Mouse (Mus musculus): ENCODE data around the gene LTO1. TPM values are rescaled to one million over a fixed set of nuclear protein-coding genes. Genes with fewer than 3 reads are reported as not detected.

Gene LTO1
- polyA plus RNA-seq, 1 experiment from 2014 or later = 11.6 TPM

- no peak for ATAC-seq
- 76% methylated on average over 4 of the region's 4 CpGs for WGBS (ENCODE audit: insufficient replicate concordance)
Measured at GRCm38 (mm10) chr7:144912897-144913296, 2.0 kb upstream of the LTO1 start.

GRCm38 (mm10) chr7:144914296-144914947, 478 bp upstream of the LTO1 start:
- H3K9me3 ChIP-seq (replicated peaks) = no peaks in the 10 kb centered on the region
- H3K4me3 ChIP-seq = peak overlapping the region; percentile 84
- peak overlapping the region; percentile 49; the same call in 1 of the 2 replicates for H3K27ac ChIP-seq
- peak overlapping the region; percentile 81 for H3K9ac ChIP-seq
- peaks cover 20% of the 10 kb centered on the region for H3K4me1 ChIP-seq
- H3K4me2 ChIP-seq = peak overlapping the region; percentile 91
- H3K36me3 ChIP-seq = peaks cover 25% of the 10 kb centered on the region
- ATAC-seq = peak; percentile 91
- peaks cover 6% of the 10 kb centered on the region; the same call in 1 of the 2 replicates for H3K27me3 ChIP-seq (replicated peaks)
- 6% methylated on average over 17 of the region's 17 CpGs for WGBS (ENCODE audit: insufficient replicate concordance)

More at GRCm38 (mm10) chr7:144912897-144913296, 2.0 kb upstream of the LTO1 start:
- no peak overlapping the region for H3K9ac ChIP-seq
- peaks cover 12% of the 10 kb centered on the region; the same call in 1 of the 2 replicates for H3K27me3 ChIP-seq (replicated peaks)
- peaks cover 23% of the 10 kb centered on the region for H3K4me1 ChIP-seq
- no peaks in the 10 kb centered on the region for H3K9me3 ChIP-seq (replicated peaks)
- H3K4me3 ChIP-seq = no peak overlapping the region
- no peak overlapping the region for H3K4me2 ChIP-seq
- H3K36me3 ChIP-seq = peaks cover 11% of the 10 kb centered on the region
- H3K27ac ChIP-seq = no peak overlapping the region

GRCm38 (mm10) chr7:144918823-144919222, 3.9 kb downstream of the LTO1 start:
- Histone ChIP-seq H3K9ac (no peak overlapping the region), H3K36me3 (peaks cover 57% of the 10 kb centered on the region), H3K27ac (no peak overlapping the region), H3K4me1 (peaks cover 20% of the 10 kb centered on the region), H3K27me3 (replicated peaks) (no peaks in the 10 kb centered on the region), H3K4me2 (no peak overlapping the region), H3K9me3 (replicated peaks) (no peaks in the 10 kb centered on the region), H3K4me3 (no peak overlapping the region)
- 67% methylated on average over 1 of the region's 1 CpGs for WGBS (ENCODE audit: insufficient replicate concordance)
- no peak for ATAC-seq

- 67% methylated on average over 2 of the region's 2 CpGs for WGBS (ENCODE audit: insufficient replicate concordance)
- H3K4me1 ChIP-seq = peaks cover 8% of the 10 kb centered on the region; the same call in 1 of the 2 replicates
- H3K4me2 ChIP-seq = no peak overlapping the region
- no peak overlapping the region for H3K9ac ChIP-seq
- no peaks in the 10 kb centered on the region for H3K9me3 ChIP-seq (replicated peaks)
- ATAC-seq = no peak
- no peak overlapping the region for H3K4me3 ChIP-seq
- H3K36me3 ChIP-seq = peaks cover 38% of the 10 kb centered on the region
- no peak overlapping the region for H3K27ac ChIP-seq
- H3K27me3 ChIP-seq (replicated peaks) = no peaks in the 10 kb centered on the region
Measured at GRCm38 (mm10) chr7:144927591-144927990, 12.7 kb downstream of the LTO1 start.

GRCm38 (mm10) chr7:144928009-144928888, 13.3 kb downstream of the LTO1 start:
- peaks cover 8% of the 10 kb centered on the region; the same call in 1 of the 2 replicates for H3K4me1 ChIP-seq
- 51% methylated on average over 4 of the region's 4 CpGs for WGBS (ENCODE audit: insufficient replicate concordance)
- no peaks in the 10 kb centered on the region for H3K27me3 ChIP-seq (replicated peaks)
- no peak for ATAC-seq
- no peak overlapping the region for H3K9ac ChIP-seq
- H3K9me3 ChIP-seq (replicated peaks) = no peaks in the 10 kb centered on the region
- H3K4me3 ChIP-seq = no peak overlapping the region
- no peak overlapping the region for H3K27ac ChIP-seq
- H3K4me2 ChIP-seq = no peak overlapping the region
- H3K36me3 ChIP-seq = peaks cover 43% of the 10 kb centered on the region

- no peak for ATAC-seq
- no peak overlapping the region for H3K9ac ChIP-seq
- H3K9me3 ChIP-seq (replicated peaks) = no peaks in the 10 kb centered on the region
- WGBS (ENCODE audit: insufficient replicate concordance) = 74% methylated on average over 6 of the region's 6 CpGs
- no peaks in the 10 kb centered on the region for H3K27me3 ChIP-seq (replicated peaks)
- H3K4me3 ChIP-seq = no peak overlapping the region
- no peak overlapping the region for H3K4me2 ChIP-seq
- H3K4me1 ChIP-seq = peaks cover 8% of the 10 kb centered on the region; the same call in 1 of the 2 replicates
- H3K36me3 ChIP-seq = peaks cover 43% of the 10 kb centered on the region
- no peak overlapping the region for H3K27ac ChIP-seq
Measured at GRCm38 (mm10) chr7:144928889-144929210, 13.9 kb downstream of the LTO1 start.

- Histone ChIP-seq H3K27me3 (replicated peaks) (no peaks in the 10 kb centered on the region), H3K9ac (no peak overlapping the region), H3K36me3 (peaks cover 43% of the 10 kb centered on the region), H3K9me3 (replicated peaks) (no peaks in the 10 kb centered on the region), H3K27ac (no peak overlapping the region), H3K4me2 (no peak overlapping the region), H3K4me3 (no peak overlapping the region), H3K4me1 (peaks cover 8% of the 10 kb centered on the region; the same call in 1 of the 2 replicates)
- WGBS (ENCODE audit: insufficient replicate concordance) = 76% methylated on average over 8 of the region's 8 CpGs
- no peak for ATAC-seq
Measured at GRCm38 (mm10) chr7:144929506-144929905, 14.6 kb downstream of the LTO1 start.

- Histone ChIP-seq H3K36me3 (peaks cover 45% of the 10 kb centered on the region), H3K27ac (no peak overlapping the region), H3K9ac (no peak overlapping the region), H3K4me1 (peaks cover 8% of the 10 kb centered on the region; the same call in 1 of the 2 replicates), H3K4me2 (no peak overlapping the region), H3K27me3 (replicated peaks) (no peaks in the 10 kb centered on the region), H3K9me3 (replicated peaks) (no peaks in the 10 kb centered on the region), H3K4me3 (no peak overlapping the region)
- no peak for ATAC-seq
- 66% methylated on average over 5 of the region's 5 CpGs for WGBS (ENCODE audit: insufficient replicate concordance)
Measured at GRCm38 (mm10) chr7:144929931-144930330, 15.0 kb downstream of the LTO1 start.

- H3K36me3 ChIP-seq = peaks cover 63% of the 10 kb centered on the region
- H3K9me3 ChIP-seq (replicated peaks) = no peaks in the 10 kb centered on the region
- peaks cover 11% of the 10 kb centered on the region for H3K27me3 ChIP-seq (replicated peaks)
- no peak overlapping the region for H3K9ac ChIP-seq
- H3K4me2 ChIP-seq = no peak overlapping the region
- 21% methylated on average over 3 of the region's 3 CpGs for WGBS (ENCODE audit: insufficient replicate concordance)
- H3K4me3 ChIP-seq = no peak overlapping the region
- H3K4me1 ChIP-seq = peaks cover 10% of the 10 kb centered on the region; the same call in 1 of the 2 replicates
- H3K27ac ChIP-seq = no peak overlapping the region
- no peak for ATAC-seq
Measured at GRCm38 (mm10) chr7:144931778-144932177, 16.9 kb downstream of the LTO1 start.

GRCm38 (mm10) chr7:144932389-144932937, 17.6 kb downstream of the LTO1 start:
- H3K4me2 ChIP-seq = no peak overlapping the region
- H3K36me3 ChIP-seq = peaks cover 68% of the 10 kb centered on the region
- WGBS (ENCODE audit: insufficient replicate concordance) = 42% methylated on average over 18 of the region's 18 CpGs

GRCm38 (mm10) chr7:144933336-144933735, 18.4 kb downstream of the LTO1 start:
- Histone ChIP-seq H3K27ac (no peak overlapping the region), H3K4me2 (no peak overlapping the region), H3K4me1 (peaks cover 8% of the 10 kb centered on the region), H3K9me3 (replicated peaks) (no peaks in the 10 kb centered on the region), H3K9ac (no peak overlapping the region), H3K27me3 (replicated peaks) (peaks cover 26% of the 10 kb centered on the region), H3K4me3 (no peak overlapping the region), H3K36me3 (peaks cover 68% of the 10 kb centered on the region)
- WGBS (ENCODE audit: insufficient replicate concordance) = 68% methylated on average over 3 of the region's 3 CpGs
- ATAC-seq = no peak

More at GRCm38 (mm10) chr7:144932389-144932937, 17.6 kb downstream of the LTO1 start:
- no peak for ATAC-seq
- Histone ChIP-seq H3K9me3 (replicated peaks) (no peaks in the 10 kb centered on the region), H3K9ac (no peak overlapping the region), H3K4me3 (no peak overlapping the region), H3K4me1 (peaks cover 16% of the 10 kb centered on the region), H3K27me3 (replicated peaks) (peaks cover 17% of the 10 kb centered on the region), H3K27ac (no peak overlapping the region; the same call in 1 of the 2 replicates)

- ATAC-seq = no peak
- Histone ChIP-seq H3K9me3 (replicated peaks) (no peaks in the 10 kb centered on the region), H3K4me2 (no peak overlapping the region), H3K27ac (no peak overlapping the region), H3K9ac (no peak overlapping the region), H3K36me3 (peaks cover 68% of the 10 kb centered on the region), H3K4me3 (no peak overlapping the region), H3K4me1 (peaks cover 8% of the 10 kb centered on the region), H3K27me3 (replicated peaks) (peaks cover 31% of the 10 kb centered on the region)
- 65% methylated on average over 8 of the region's 8 CpGs for WGBS (ENCODE audit: insufficient replicate concordance)
Measured at GRCm38 (mm10) chr7:144933796-144934195, 18.9 kb downstream of the LTO1 start.

All from liver, embryonic 12.5 days (tissue).